Mouse (Mus musculus) kidney, postnatal 36 days (tissue): ENCODE results near the gene Lrrc27.

ENCODE experiments used
- DNase-seq, 2 experiments: peaks; one replicate each; pipeline ENCODE4 v3.0.0; 2021 to 2022; ENCODE audit warnings: mixed read lengths in 2 of 2

Gene Lrrc27

GRCm38 (mm10) chr7:139276150-139276549 is 63.4 kb downstream of the Lrrc27 start:
- no peak for DNase-seq

GRCm38 (mm10) chr7:139277536-139277935 is 64.7 kb downstream of the Lrrc27 start:
- DNase-seq, result no peak

- no peak for DNase-seq
These were observed 66.8 kb downstream of the Lrrc27 start for GRCm38 (mm10) chr7:139279571-139279970.

GRCm38 (mm10) chr7:139280044-139280443 is 67.3 kb downstream of the Lrrc27 start:
- DNase-seq, result no peak

- DNase-seq, result peak; percentile 38 to 64
These were observed 68.4 kb downstream of the Lrrc27 start for GRCm38 (mm10) chr7:139281195-139281594.

- DNase-seq, result no peak
These were observed 69.2 kb downstream of the Lrrc27 start for GRCm38 (mm10) chr7:139282037-139282436.

- DNase-seq, result no peak
These were observed 72.6 kb downstream of the Lrrc27 start for GRCm38 (mm10) chr7:139285295-139285943.

GRCm38 (mm10) chr7:139288540-139288939 is 75.8 kb downstream of the Lrrc27 start:
- no peak for DNase-seq
